Mouse (Mus musculus) cerebellum, postnatal 4 days (tissue): ENCODE measurements around the gene Cd93.

Experiments
- DNase-seq, 2 experiments: peaks; one replicate each; pipeline ENCODE4 v3.0.0; 2022; ENCODE audit warnings: low spot score in 2 of 2, mixed read lengths in 1 of 2

Gene Cd93

DNA sequence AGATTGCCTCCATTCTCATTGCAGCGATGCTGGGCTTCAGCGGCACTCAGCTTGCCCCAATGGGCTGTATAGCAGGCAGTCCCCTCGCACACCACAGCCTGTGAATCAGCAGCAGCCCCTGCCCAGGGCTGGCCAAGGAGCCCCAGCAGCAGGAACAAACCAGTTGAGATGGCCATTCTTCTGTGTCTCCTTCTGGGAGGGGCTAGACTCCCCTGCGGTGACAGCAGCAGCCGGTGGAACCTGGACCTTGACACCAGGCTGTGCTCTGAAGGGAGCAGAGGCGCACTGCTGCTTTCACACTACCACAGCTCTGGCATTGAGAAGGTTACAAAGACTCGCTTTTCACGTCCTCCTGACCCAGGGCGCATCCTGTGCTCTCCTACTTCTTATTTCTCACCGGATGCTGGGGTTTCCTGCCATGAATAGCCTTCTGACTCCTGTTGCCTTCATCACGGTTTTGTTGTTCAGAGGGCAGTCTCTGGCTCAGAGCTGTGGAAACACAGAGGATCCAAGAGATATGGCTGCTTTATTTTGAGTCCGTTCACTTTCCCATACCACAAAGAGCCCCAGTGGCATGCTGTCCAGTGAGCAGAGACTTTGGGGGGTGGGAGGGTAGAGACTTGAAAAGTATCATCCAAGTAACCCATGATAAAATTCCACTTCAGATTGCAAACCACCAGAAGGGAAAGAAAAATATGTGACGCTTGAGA, at the start of gene Cd93:
Gene Cd93 (minus strand): TSS at position 315 of the 710 bp plus-strand sequence.
- no peak for DNase-seq

DNA sequence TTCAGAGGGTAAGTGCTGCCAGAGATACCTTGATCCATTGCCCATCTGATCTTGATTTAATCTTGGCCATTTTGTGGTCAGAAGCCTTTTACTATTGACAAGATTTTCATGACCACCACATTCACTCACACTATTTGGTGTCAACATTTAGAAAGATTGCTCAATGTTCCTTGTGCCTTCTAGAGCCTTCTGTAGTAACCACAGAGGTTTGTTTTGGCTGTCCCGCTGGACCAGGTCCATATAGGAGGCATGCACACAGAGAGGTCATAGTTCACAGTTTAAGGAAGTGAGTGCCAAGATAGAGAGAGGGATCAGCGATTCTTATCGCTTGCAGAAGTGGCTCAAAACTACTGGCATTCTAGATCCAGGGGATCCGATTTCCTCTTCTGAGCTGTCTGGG, 48.7 kb upstream of the Cd93 start:
- no peak for DNase-seq

DNA sequence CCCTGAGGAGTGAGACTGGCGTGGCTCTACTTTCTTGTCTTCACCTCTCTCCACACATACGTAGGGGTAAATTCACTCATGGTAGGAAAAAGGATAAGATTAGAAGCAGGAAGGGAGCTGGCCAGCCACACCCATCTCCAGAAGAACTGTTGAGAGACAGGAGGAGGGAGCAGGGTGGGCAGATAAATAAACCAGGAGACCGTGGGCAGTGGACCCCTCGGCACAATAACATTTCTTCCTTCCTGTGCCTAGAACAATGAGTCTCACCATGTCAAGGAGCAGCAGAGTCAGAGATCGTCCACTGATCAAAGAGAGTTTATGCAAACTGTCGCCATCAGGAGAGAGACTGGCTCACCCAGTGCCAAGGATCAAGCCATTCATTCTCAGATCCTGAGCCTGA, 46.8 kb upstream of the Cd93 start:
- DNase-seq: no peak

DNA sequence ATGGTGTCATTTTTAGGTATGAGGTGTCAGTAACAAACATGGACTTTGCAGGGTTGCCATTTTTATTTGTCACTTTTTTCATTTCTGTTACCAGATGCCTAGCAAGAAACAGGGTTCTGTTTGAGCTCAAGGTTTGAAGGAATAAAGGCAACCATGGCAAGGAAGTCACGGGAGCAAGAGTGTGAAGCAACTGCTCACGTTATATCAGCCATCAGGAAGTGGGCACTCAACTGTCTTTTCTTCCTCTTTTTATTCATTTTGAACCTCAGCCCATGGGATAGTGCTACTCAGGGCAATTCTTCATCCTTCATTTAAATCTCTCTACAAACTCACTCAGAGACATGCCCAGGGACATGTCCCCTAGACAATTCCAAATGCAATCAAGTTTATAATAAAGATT, 45.5 kb upstream of the Cd93 start:
- DNase-seq: no peak

DNA sequence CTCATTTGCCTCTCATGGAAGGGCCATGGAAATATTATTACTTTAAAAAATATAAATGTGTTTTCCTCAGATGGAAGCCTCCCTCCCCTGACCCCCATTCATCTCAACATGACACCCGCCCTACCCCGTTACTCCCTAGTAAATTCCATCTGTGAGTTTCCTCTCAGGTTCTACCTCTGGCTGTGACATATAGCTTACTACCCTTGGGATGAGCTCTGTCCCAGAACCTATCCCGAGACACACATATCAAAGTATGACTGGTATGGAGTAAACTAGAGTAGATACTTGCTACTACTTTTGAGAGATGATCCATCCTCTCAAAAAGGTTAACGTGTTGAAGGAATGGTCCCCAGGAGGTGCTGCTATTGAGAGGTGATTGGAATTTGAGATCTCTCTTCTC, 42.2 kb upstream of the Cd93 start:
- DNase-seq: no peak

DNA sequence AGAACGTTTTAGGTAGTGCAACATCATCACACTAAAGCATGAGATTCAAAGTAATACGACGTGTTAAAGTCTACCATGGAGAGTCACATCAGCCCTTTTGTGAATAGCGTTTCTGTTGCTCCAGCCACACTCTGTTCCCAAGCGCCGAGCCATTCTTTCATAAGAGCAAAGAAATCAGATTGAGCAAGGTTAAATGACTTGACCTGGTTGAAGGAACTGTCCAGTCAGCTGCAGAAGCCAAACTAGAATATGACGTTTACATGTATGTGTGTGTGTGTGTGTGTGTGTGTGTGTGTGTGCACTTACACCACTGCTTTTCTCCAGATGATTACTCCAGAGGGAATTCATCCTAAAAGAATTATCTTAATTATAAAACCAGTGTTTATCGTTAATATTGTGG, 37.0 kb upstream of the Cd93 start:
- DNase-seq: no peak

DNA sequence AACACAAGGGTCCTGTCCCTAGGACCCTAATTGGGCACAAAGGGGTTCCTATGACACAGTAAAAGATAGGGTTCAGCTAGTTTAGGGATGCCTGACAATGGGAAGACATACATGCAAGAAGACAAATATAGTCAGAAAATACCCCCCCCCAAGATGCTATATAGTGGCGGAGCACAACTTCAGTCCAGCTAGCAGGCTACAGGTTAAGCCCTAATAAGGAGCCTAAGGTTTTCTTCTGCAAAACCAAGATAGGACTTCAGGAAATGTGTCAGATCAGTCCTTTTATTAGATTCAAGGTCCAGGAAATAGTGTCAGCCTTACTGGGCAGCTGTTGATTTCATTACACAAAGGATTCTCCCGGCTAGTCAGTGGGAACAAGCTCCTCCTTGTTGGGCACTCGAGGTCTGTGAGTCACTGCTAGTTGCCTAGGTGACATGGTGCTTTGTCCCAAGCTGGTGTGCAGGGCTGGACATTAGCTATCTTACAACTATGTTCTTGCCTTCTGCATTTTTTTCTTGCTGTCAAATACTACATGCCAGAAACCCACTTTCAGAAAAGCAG, 34.9 kb upstream of the Cd93 start:
- no peak for DNase-seq

DNA sequence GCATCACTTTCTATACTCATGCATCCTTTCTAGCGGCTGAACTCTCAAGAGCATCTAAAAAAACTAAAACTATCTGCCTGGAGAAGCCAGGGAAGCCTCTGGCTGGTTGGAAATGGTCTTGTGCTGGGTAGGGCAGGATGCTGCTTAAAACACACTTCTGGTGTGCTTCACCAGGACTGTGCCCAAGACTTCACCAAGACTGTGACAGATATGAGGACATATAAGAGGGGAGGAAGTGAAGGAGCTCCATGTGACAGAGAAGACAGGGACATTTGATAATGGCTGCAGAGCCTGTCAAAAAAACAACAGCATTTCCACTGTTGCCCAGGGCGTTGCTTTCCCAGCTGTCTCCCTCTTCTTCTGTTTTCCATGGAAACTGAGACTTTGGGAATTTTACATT, 34.0 kb upstream of the Cd93 start:
- no peak for DNase-seq

DNA sequence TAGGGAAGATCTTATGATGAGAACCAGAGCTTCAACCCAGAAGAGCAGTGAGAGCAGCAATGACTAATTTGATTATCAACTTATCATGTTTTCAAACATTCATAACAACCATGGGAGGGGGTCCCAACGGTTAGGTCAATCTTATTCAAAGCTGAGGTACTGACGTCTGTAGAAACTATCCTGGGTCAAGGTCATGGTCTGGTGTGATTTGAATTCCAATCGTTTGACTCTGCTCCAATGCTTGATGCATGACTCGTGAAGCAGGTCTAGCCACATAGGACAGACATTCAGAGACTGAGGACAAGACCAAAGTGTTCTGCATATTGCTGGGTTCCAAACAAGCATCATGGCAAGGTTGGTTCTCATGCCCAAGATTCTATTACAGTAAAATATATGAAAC, 33.2 kb upstream of the Cd93 start:
- DNase-seq: no peak

DNA sequence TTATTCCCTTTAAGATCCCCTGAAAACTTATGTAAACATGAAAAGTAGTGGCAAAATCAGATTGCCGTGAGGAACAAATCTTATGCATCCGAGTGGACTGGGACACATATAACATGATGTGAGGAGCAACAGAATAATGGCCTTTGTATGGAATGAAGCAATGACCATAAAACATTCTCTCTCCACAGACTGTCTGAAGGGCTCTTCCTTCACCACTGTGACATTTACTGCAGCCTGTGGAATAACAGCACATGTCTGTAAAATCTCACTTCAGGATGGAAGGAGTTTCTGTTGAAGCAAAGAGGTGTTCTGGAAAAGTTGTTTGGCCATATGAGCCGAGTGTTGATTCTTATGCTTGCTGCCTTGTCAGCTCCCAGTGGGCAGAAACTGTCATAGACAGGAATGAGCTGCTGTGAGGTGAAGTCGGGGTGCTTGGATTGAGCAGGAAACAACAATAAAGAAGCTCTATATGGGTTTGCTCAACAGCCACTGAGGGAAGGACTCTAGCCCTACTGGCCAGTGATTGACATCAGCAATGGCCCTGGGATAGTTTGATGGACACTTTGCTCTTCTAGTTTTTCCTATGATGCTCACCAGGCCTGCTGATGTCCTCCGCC, 32.6 kb upstream of the Cd93 start:
- no peak for DNase-seq

DNA sequence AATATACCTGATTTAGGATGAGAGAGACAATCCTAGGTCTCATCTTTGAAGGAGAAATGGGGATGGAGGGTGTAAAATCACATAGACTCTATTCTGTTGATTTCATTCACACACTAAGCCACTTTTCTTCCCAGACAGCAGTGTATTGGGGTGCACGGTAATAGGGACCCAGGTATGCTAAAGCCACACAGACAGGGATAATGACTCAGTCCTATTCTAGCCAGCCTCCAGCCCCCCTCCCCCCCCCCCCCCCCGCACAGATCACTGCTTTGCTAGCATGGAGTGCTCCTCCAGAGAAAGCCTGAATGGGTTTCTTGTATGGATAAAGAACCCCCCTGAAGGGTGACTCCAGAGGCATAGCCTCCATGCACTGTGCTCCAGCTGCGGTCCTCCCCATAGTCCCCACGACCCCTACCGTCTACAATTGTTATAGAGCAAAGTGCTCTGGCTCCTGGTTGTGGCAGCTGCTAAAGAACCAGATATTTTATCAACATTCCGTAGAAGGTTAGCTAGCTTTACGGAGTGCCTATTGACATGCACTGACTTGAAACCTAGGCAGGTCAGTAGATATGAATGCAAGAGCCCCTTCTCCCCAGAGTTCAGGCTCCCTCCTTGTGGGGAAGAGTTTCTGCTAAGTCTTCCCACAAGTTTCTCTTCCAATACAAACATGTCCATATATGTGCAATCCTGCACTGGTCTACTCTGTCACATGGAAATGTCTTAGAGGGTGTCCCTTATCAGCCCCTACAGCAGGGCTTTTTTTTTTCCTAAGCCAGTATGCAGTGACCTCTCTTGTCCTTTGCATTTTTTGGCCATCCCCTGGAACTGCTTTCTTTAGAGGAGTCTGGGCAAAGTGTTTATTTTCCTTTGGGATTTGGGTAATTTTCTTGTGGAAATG, 26.2 kb upstream of the Cd93 start:
- no peak for DNase-seq

DNA sequence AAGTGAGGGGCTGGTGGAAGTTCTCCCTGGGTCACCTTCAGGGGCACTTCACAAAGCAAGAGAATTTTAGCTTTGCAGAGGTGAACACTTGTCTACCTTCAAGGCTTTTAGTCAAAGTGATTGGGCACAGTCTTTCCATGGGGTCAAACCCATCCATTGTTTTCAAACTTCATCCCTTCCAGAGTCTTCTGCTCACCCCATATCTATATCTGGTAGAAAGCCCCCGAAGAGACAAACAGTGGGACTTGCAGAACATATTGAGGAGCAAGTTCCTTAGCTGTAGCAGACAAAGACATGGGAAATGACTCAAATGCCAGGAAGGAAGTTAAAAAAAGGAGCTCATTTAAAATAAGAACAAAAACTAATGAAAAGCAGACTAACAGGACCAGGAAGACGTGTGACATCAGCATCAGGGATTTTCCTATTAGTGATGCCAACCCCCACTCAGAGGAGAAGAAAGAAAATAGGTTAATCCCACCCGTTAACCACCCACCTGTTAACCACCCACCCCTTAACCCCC, 24.6 kb upstream of the Cd93 start:
- no peak for DNase-seq

DNA sequence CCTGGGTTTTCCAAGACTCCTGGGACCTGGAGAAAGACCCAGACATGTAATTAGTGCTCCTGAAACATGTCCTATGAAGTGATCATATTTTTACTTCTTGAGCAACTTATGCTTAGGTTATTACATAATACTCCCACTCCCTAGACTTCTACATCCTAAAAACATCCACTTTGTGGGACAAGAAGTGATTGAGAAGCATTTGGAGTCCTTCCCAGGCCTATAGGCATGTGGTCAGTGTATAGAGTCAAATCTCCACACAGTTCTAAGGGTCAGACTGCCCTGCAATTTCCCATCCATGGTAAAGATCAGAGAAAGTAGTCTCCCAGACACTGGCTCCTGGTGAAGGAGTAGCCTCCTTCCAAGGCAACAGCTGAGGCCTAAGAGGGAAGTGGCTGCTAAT, 12.0 kb upstream of the Cd93 start:
- no peak for DNase-seq

DNA sequence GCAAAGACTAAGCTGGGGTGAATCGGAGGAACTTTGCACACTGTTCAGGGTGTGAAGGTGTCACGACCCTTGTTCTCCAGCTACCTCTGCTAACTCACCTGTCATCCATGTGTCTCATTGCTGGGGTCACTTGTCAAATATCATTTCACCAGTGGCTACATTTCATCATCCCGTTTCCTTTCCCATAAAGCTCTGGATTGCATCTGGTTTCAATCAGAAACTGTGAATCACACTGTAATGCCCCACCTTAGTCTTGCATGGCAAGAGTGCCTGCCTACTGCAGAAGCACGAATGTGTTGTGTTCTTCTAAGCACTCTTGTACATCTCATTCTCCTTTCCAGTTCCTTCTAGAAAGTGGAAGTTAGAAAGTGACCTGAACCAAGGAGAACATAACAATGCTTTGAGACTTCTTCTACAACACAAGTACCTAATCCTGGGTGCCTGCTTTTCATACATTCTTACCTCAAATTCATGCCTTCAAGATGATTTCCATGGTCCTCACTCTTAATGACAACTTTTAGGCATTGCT, 10.7 kb upstream of the Cd93 start:
- DNase-seq: no peak

DNA sequence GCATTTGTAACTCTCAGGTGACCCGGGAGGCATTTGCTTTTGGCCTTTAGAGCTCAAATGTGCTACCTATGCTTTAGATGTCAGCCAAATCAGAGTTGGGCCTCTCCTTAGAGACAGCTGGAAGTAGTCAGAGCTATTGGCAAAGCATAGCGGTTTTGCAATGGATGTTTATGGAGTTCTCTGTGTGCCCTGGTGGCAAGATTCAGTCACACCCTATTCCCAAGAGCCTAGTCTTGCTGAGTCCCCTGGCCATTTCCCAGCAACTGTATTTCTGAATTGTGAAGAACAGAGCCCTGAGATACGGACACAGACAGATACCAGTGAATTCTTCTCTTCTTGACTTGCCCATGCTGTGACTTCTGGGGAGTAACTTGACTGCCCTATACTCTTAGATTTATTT, 9.7 kb upstream of the Cd93 start:
- no peak for DNase-seq

DNA sequence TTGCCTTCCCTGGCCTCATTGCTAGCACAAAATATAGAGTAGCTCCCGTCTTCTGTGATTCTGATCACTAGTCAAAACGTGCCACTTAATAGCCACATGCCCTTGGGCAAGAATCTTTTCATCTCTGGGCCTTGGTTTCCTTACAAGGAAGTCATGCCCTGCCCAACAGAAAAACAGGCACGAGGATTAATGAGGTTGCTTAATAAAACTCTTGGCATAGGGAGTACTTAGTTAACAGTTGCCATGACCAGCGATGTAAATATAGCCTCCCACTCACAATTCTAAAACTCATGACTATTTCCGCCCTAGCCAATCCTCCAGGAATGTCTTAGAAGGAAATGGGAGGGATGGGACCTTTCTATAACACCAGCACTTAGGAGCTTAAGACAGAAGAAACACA, 8.1 kb upstream of the Cd93 start:
- DNase-seq: no peak

DNA sequence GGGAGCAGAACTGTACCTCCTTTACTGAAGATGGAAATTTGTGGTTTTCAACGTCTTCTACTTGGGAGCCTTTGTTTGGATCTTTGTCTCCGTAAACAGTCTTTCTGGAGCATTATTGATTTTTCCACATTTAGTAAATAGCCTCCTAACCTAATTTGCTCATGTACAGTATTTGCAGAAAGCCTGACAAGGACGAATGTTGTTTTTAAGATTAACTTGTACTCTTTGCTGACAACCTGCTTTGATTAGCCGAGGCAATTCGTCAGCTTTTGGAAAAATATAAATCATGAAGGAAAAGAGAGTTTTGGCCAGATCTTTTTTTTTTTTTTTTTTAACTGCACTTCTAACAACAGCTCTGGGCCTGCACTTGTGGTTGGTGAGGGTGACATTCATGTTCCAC, 7.3 kb upstream of the Cd93 start:
- DNase-seq: no peak

DNA sequence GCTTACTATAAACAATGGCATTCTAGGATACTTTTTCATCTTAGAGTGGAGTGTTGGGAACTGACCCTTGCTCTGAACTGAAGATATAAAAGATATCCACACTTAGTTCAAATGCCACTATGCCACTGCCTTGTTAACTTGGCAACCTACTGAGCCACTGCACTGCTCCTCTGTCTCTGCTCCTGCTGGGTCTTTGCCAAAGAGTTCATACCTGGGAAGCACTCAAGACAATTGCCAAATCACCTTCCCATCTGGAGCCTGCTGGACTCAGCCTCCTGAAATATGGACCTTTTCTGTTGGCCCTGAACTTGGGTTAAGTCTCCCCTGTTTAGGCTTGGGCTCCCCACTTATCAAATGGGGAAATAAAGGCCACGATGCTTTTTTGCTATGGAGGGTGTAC, 6.3 kb upstream of the Cd93 start:
- DNase-seq: no peak

DNA sequence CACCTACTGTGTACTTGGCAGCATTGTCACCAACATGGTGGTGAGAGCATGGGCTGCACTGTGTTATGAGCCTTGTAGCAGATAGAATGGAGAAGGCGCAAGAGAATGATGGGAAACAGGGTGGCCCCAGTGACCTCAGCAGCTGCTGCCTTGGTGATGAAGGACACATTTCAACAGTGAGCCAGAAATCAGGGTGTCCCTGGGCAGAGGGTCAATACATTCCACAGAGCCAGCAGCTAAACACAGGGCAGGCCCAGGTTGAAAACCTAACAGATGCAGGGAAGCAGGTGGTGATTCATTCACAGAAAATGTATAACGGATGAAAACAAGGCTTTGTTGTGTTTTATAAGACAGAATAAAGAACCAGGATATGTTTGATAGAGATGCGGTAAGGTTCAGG, 3.1 kb upstream of the Cd93 start:
- no peak for DNase-seq

DNA sequence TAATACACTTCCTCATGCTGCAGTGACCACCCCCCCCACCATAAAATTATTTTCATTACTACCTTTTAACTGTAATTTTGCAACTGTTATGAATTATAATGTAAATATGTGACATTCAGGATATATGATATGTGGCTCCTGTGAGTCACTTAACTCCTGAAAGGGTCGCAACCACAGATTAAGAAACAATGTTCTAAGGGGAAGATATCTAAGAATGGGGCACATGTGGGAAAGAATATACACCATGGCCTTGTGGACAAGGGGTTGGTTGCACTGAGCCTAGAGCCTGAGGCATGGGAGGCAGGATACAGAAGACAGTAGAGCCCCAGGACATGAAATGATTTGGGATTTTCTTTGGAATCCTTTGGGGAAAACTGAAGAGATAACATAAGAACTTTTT, 2.3 kb upstream of the Cd93 start:
- DNase-seq: no peak

DNA sequence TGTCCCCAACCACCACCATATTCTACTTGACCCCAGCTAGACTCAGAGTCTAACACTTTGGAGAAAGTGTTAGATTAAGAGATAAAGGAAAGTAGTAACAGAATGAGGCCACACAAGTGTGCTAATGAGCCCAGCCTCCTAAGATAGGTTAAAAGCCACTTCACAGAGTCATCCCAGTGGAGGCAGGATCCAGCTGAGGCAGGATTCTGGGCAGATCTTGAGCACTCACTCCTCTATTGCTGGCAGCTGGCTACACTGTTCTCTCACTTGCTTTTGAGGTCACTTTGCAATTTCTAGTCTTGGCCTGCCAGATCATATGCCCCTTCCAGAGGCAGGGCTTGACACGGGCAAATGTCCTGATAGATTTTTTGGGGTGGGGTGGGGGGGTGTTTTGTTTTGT, 1.1 kb upstream of the Cd93 start:
- no peak for DNase-seq

DNA sequence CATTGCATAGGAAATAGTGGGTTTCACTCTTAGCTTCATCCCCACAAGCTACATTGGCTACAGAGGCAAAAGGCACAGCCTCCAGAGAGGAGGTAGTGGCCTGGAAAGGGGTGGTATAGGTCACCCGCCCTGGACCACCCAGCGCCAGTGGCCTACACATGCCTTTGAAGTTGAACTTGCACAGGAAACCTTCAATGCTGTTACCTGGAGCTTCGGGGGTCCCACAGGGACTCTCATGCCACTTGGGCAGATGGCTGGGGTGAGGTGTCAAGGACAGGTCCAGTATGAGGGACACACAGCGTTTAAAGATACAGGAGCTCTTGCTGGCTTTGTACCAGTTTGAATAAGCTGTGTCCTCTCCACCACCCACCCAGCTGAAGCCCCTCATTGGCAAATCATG, 653 bp downstream of the Cd93 start:
- no peak for DNase-seq
